Mouse (Mus musculus) monocyte, adult 5-6 weeks (primary cell): ENCODE measurements around the gene Acot12. TPM values are rescaled to one million over a fixed set of nuclear protein-coding genes. Genes with fewer than 3 reads are reported as not detected.
A peak's percentile ranks its signal among the peaks of the same experiment; 100 is the strongest.

ENCODE experiments used
- ATAC-seq: fragments of 153-309, 156-312 bp; replicated peaks from 2 replicates; pipeline ENCODE4 v1.8.0; 2017; ENCODE audit warnings: mild to moderate bottlenecking; ENCODE audit not compliant: low TSS enrichment, insufficient number of reproducible peaks, severe bottlenecking, poor library complexity, low FRiP score
- total RNA-seq: library from RNA; stranded (forward); fragments of 200-1000, 200-491, 200-594 nt; gene quantifications from 3 replicates; pipeline ENCODE4 v1.2.3, GENCODE M21; 2017

The Acot12 gene
- not detected in 3 replicates for total RNA-seq

- no peak for ATAC-seq
Measured at GRCm38 (mm10) chr13:91741280-91742047, at the start of gene Acot12. Gene Acot12 (plus strand): TSS chr13:91741512.

- ATAC-seq = no peak
Measured at GRCm38 (mm10) chr13:91693615-91694014, 47.7 kb upstream of the Acot12 start.

- ATAC-seq = no peak
Measured at GRCm38 (mm10) chr13:91695406-91695805, 45.9 kb upstream of the Acot12 start.

- no peak; the same call in 1 of the 2 replicates for ATAC-seq
Measured at GRCm38 (mm10) chr13:91696109-91696645, 45.1 kb upstream of the Acot12 start.

- peak; percentile 42 for ATAC-seq
Measured at GRCm38 (mm10) chr13:91697011-91697410, 44.3 kb upstream of the Acot12 start.

- ATAC-seq = peak; percentile 88
Measured at GRCm38 (mm10) chr13:91702337-91702736, 39.0 kb upstream of the Acot12 start.

- ATAC-seq = no peak
Measured at GRCm38 (mm10) chr13:91719487-91719886, 21.8 kb upstream of the Acot12 start.

GRCm38 (mm10) chr13:91723108-91723735 is 18.1 kb upstream of the Acot12 start:
- ATAC-seq = no peak; the same call in 1 of the 2 replicates

- no peak; the same call in 1 of the 2 replicates for ATAC-seq
Measured at GRCm38 (mm10) chr13:91723736-91724119, 17.6 kb upstream of the Acot12 start.

- ATAC-seq = no peak
Measured at GRCm38 (mm10) chr13:91724211-91724610, 17.1 kb upstream of the Acot12 start.

GRCm38 (mm10) chr13:91725130-91725529 is 16.2 kb upstream of the Acot12 start:
- ATAC-seq = no peak

GRCm38 (mm10) chr13:91727899-91728298 is 13.4 kb upstream of the Acot12 start:
- ATAC-seq = no peak

- no peak for ATAC-seq
Measured at GRCm38 (mm10) chr13:91737191-91737590, 4.1 kb upstream of the Acot12 start.

GRCm38 (mm10) chr13:91740851-91741250 is 461 bp upstream of the Acot12 start:
- ATAC-seq = no peak

- ATAC-seq = no peak
Measured at GRCm38 (mm10) chr13:91743180-91743579, 1.9 kb downstream of the Acot12 start.

GRCm38 (mm10) chr13:91746470-91746869 is 5.2 kb downstream of the Acot12 start:
- ATAC-seq = no peak

- ATAC-seq = no peak
Measured at GRCm38 (mm10) chr13:91748401-91748800, 7.1 kb downstream of the Acot12 start.

- ATAC-seq = no peak
Measured at GRCm38 (mm10) chr13:91749981-91750380, 8.7 kb downstream of the Acot12 start.

GRCm38 (mm10) chr13:91753724-91754123 is 12.4 kb downstream of the Acot12 start:
- ATAC-seq = no peak

GRCm38 (mm10) chr13:91754762-91755161 is 13.4 kb downstream of the Acot12 start:
- ATAC-seq = no peak
